Mouse (Mus musculus) c-Kit-positive CD71-positive TER-119-negative erythroid progenitor cells, embryonic 14.5 days (primary cell): ENCODE measurements at regions not wholly inside any gene's neighbourhood (a gene's known extent, or its start where the extent isn't known, plus 50 kb on each side); places are given as distances from the start of the nearest gene placed in this dataset.
"Not testable (repeated sequence)": the region's sequence is repeated elsewhere in the genome, so short reads cannot be mapped to it uniquely, and the experiment has no call there.

ENCODE experiments used
- DNase-seq: peaks from one replicate; pipeline ENCODE4 v3.0.0-alpha.2; 2013; ENCODE audit warnings: low read depth

GRCm38 (mm10) chr9:32940919-32941767, 305.1 kb downstream of the Ets1 start:
- no peak for DNase-seq

GRCm38 (mm10) chr9:32941768-32942030, 305.7 kb downstream of the Ets1 start:
- DNase-seq = no peak

- DNase-seq = no peak
Observed at GRCm38 (mm10) chr9:32947221-32947620, 311.2 kb downstream of the Ets1 start.

- no peak for DNase-seq
Observed at GRCm38 (mm10) chr9:32949036-32949435, 313.0 kb downstream of the Ets1 start.

- no peak for DNase-seq
Observed at GRCm38 (mm10) chr9:32958716-32959115, 322.7 kb downstream of the Ets1 start.

- not testable (repeated sequence) for DNase-seq
Observed at GRCm38 (mm10) chr9:32959468-32959867, 323.4 kb downstream of the Ets1 start.

- DNase-seq = no peak
Observed at GRCm38 (mm10) chr9:32962679-32963205, 326.7 kb downstream of the Ets1 start.

GRCm38 (mm10) chr9:32968446-32968845, 332.4 kb downstream of the Ets1 start:
- DNase-seq = no peak

GRCm38 (mm10) chr9:32971421-32971820, 335.4 kb downstream of the Ets1 start:
- no peak for DNase-seq

- no peak for DNase-seq
Observed at GRCm38 (mm10) chr9:32971926-32972325, 335.9 kb downstream of the Ets1 start.

- DNase-seq = no peak
Observed at GRCm38 (mm10) chr9:32972431-32973052, 336.5 kb downstream of the Ets1 start.

GRCm38 (mm10) chr9:32977732-32978131, 341.7 kb downstream of the Ets1 start:
- no peak for DNase-seq

- DNase-seq = no peak
Observed at GRCm38 (mm10) chr9:32980846-32981245, 344.8 kb downstream of the Ets1 start.

- DNase-seq = no peak
Observed at GRCm38 (mm10) chr9:32983182-32983581, 347.2 kb downstream of the Ets1 start.

- no peak for DNase-seq
Observed at GRCm38 (mm10) chr9:32986836-32987673, 351.0 kb downstream of the Ets1 start.

- no peak for DNase-seq
Observed at GRCm38 (mm10) chr9:32989006-32989405, 353.0 kb downstream of the Ets1 start.

- no peak for DNase-seq
Observed at GRCm38 (mm10) chr9:32998323-32998722, 362.3 kb downstream of the Ets1 start.

GRCm38 (mm10) chr9:33000691-33001164, 364.7 kb downstream of the Ets1 start:
- DNase-seq = no peak

GRCm38 (mm10) chr9:33001165-33001949, 365.3 kb downstream of the Ets1 start:
- DNase-seq = no peak

- DNase-seq = no peak
Observed at GRCm38 (mm10) chr9:33003880-33004279, 367.9 kb downstream of the Ets1 start.

- no peak for DNase-seq
Observed at GRCm38 (mm10) chr9:33004536-33004935, 368.5 kb downstream of the Ets1 start.
